Comparison of ENCODE assay signal across 10 mouse cellular contexts in the genomic region with DNA sequence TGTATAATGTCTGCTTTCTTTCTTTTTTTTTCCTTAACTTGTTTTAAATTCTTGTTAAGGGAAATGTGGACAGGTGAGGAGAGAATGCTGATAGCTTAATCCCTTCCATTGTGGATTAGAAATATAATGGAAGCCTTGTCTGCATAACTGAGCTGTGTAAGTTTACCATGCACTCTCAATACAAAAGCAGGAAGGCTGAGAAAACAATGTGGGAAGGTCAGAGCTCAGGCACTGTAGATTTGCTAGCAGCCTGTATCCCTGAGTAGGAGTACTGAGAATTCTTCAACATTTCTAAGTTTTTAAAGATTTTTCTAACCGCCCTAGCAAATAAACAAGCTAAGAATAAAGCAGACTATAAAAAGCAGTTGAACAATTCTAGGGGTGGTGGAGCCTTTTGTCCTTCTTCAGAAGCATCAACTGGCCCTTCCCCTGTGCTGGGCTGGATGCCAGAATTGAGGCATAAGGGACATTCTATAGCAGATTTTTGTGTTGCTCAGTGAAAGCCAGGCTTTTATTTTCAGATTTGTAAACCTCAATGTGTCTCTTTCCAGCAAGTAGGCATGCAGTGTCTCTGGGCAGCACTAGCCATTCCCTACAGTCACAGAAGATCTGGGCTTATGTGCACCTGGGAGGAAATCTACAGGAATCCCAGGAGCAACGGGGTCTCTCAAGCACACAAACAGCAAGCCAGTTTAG. TPM values are rescaled to one million over a fixed set of nuclear protein-coding genes. Genes with fewer than 3 reads are reported as not detected.
DNase-seq lines count a peak whose midpoint lies in the region; ATAC-seq and TF ChIP-seq lines count a peak whose summit lies in the region.
"Had no signal": no experiment of that assay in that cellular context is flagged by ENCODE, and none has a peak within 500 bp of the region (broad histone marks: within the 10 kb centered on the region; RNA-seq: fewer than 3 reads in every experiment).

No protein-coding gene starts in this region.

- no peak; the same call in 1 of the 2 replicates for ATAC-seq in neural tube, embryonic 11.5 days (ENCODE audit: insufficient read depth, low FRiP score, low TSS enrichment)
- peak; percentile 77 for ATAC-seq in midbrain, embryonic 13.5 days
- ATAC-seq in granulocyte monocyte progenitor cell, adult 5-6 weeks (replicated peaks; ENCODE audit: poor library complexity, severe bottlenecking) = no peak
- ATAC-seq in intestine, postnatal 0 days = no peak

- peak; percentile 10 for DNase-seq in neural tube, embryonic 11.5 days (ENCODE audit: low spot score)
- DNase-seq in neural tube, embryonic 10.5 days (ENCODE audit: extremely low spot score, low spot score) = no peak
- peak; percentile 29 to 38 for DNase-seq in frontal cortex, postnatal 36 days (ENCODE audit: low spot score in 2 of 2)
- peak; percentile 22 for DNase-seq in right cerebral cortex, postnatal 4 days
- no peak for DNase-seq in adrenal gland, postnatal 14 days
- DNase-seq: kidney, adult 8-10 months had no signal

- H3K27me3 ChIP-seq in neural tube, embryonic 11.5 days (ENCODE audit: control insufficient read depth, insufficient read depth, low read length) = no peaks in the 10 kb centered on the region
- H3K27me3 ChIP-seq in midbrain, embryonic 13.5 days = no peaks in the 10 kb centered on the region
- no peaks in the 10 kb centered on the region for H3K27me3 ChIP-seq in intestine, postnatal 0 days (replicated peaks; ENCODE audit: control insufficient read depth, insufficient read depth, low read length)
- H3K27me3 ChIP-seq: heart, embryonic 13.5 days had no signal

- no peaks in the 10 kb centered on the region for H3K4me1 ChIP-seq in neural tube, embryonic 11.5 days (ENCODE audit: control insufficient read depth, insufficient read depth, low read length)
- H3K4me1 ChIP-seq in midbrain, embryonic 13.5 days (replicated peaks) = peaks cover 15% of the 10 kb centered on the region
- no peaks in the 10 kb centered on the region for H3K4me1 ChIP-seq in intestine, postnatal 0 days (replicated peaks; ENCODE audit: control insufficient read depth, insufficient read depth, low read length)

- H3K27ac ChIP-seq in neural tube, embryonic 11.5 days (ENCODE audit: low read depth, low read length) = no peak overlapping the region
- peak overlapping the region; percentile 62 for H3K27ac ChIP-seq in midbrain, embryonic 13.5 days
- H3K27ac ChIP-seq in intestine, postnatal 0 days (ENCODE audit: low read depth, low read length) = no peak overlapping the region
- H3K27ac ChIP-seq: heart, embryonic 13.5 days had no signal

- H3K9me3 ChIP-seq in neural tube, embryonic 11.5 days (ENCODE audit: control insufficient read depth, low read length) = no peaks in the 10 kb centered on the region
- H3K9me3 ChIP-seq in midbrain, embryonic 13.5 days = no peaks in the 10 kb centered on the region
- H3K9me3 ChIP-seq in intestine, postnatal 0 days (ENCODE audit: control insufficient read depth) = no peaks in the 10 kb centered on the region
- H3K9me3 ChIP-seq: heart, embryonic 13.5 days had no signal

- no peaks in the 10 kb centered on the region for H3K36me3 ChIP-seq in neural tube, embryonic 11.5 days (ENCODE audit: control insufficient read depth, insufficient read depth, low read length)
- no peaks in the 10 kb centered on the region for H3K36me3 ChIP-seq in midbrain, embryonic 13.5 days
- no peaks in the 10 kb centered on the region for H3K36me3 ChIP-seq in intestine, postnatal 0 days (ENCODE audit: control insufficient read depth, insufficient read depth)
- H3K36me3 ChIP-seq: heart, embryonic 13.5 days had no signal

- TF ChIP-seq CTCF in intestine, postnatal 0 days (IDR thresholded peaks at IDR 0.05; ENCODE audit: low read depth) = no peak

- no peak overlapping the region for H3K4me3 ChIP-seq in neural tube, embryonic 11.5 days (ENCODE audit: low read depth, low read length)
- H3K4me3 ChIP-seq in midbrain, embryonic 13.5 days (replicated peaks) = no peak overlapping the region
- no peak overlapping the region for H3K4me3 ChIP-seq in intestine, postnatal 0 days (ENCODE audit: low read depth, low read length)
- H3K4me3 ChIP-seq: heart, embryonic 13.5 days had no signal

- no peak overlapping the region for H3K4me2 ChIP-seq in neural tube, embryonic 11.5 days (ENCODE audit: low read depth)
- H3K4me2 ChIP-seq in midbrain, embryonic 13.5 days (replicated peaks) = no peak overlapping the region
- H3K4me2 ChIP-seq in intestine, postnatal 0 days (replicated peaks; ENCODE audit: low read depth) = no peak overlapping the region
- H3K4me2 ChIP-seq: heart, embryonic 13.5 days had no signal

- WGBS in neural tube, embryonic 11.5 days = 51% methylated on average over 2 of the region's 2 CpGs
- 33% methylated on average over 2 of the region's 2 CpGs for WGBS in midbrain, embryonic 13.5 days
- WGBS in intestine, postnatal 0 days = 47% methylated on average over 2 of the region's 2 CpGs

- no peak overlapping the region for H3K9ac ChIP-seq in neural tube, embryonic 11.5 days (ENCODE audit: low read length)
- no peak overlapping the region for H3K9ac ChIP-seq in midbrain, embryonic 13.5 days (replicated peaks)
- no peak overlapping the region for H3K9ac ChIP-seq in intestine, postnatal 0 days (ENCODE audit: low read depth, low read length)
- H3K9ac ChIP-seq: heart, embryonic 13.5 days had no signal

RNA-seq across cellular contexts. Expression of a gene that starts 32.3 kb away (rescaled TPM):
- polyA plus RNA-seq in neural tube, embryonic 11.5 days (2014; fragmentation: Nextera tagmentation; extraction: Ambion mirVana) = 55.8 and 60.7 TPM in 2 replicates
- 423 and 503 TPM in 2 replicates for polyA plus RNA-seq in midbrain, embryonic 13.5 days (2015; fragmentation: Nextera tagmentation; extraction: Ambion mirVana)
- not detected in 2 replicates for total RNA-seq in granulocyte monocyte progenitor cell, adult 5-6 weeks (2014; fragmentation: Nextera tagmentation)
- not detected in 2 replicates for total RNA-seq in granulocyte monocyte progenitor cell, adult 5-6 weeks (2017)
- 4.6 and 5.0 TPM in 2 replicates for total RNA-seq in adrenal gland, postnatal 14 days (2021)
- 11.0 and 12.9 TPM in 2 replicates for polyA plus RNA-seq in intestine, postnatal 0 days (2015; fragmentation: Nextera tagmentation; extraction: Ambion mirVana)

RNA-seq across cellular contexts. Expression of a gene that starts 35.3 kb away (rescaled TPM):
- polyA plus RNA-seq in neural tube, embryonic 11.5 days (2014; fragmentation: Nextera tagmentation; extraction: Ambion mirVana) = 2.9 and 3.7 TPM in 2 replicates
- polyA plus RNA-seq in midbrain, embryonic 13.5 days (2015; fragmentation: Nextera tagmentation; extraction: Ambion mirVana) = 9.5 and 17.1 TPM in 2 replicates
- total RNA-seq in granulocyte monocyte progenitor cell, adult 5-6 weeks (2014; fragmentation: Nextera tagmentation) = not detected in 2 replicates
- total RNA-seq in granulocyte monocyte progenitor cell, adult 5-6 weeks (2017) = not detected in 2 replicates
- 0.64 TPM in 1 of 2 replicates, not detected in the other for total RNA-seq in adrenal gland, postnatal 14 days (2021)
- polyA plus RNA-seq in intestine, postnatal 0 days (2015; fragmentation: Nextera tagmentation; extraction: Ambion mirVana) = 0.05 TPM in 1 of 2 replicates, not detected in the other

Comparison
In these comparisons a context has a peak if more than half of its experiments do, and no peak if none do; other contexts are left out.
1. DNase-seq: peak in neural tube, embryonic 11.5 days (single experiment), frontal cortex, postnatal 36 days (2 of 2) and right cerebral cortex, postnatal 4 days (single experiment); none in neural tube, embryonic 10.5 days (single experiment) and adrenal gland, postnatal 14 days (single experiment).